Mouse (Mus musculus) NIH3T3 (cell line): ENCODE measurements at regions not wholly inside any gene's neighbourhood (a gene's known extent, or its start where the extent isn't known, plus 50 kb on each side); places are given as distances from the start of the nearest gene placed in this dataset.
A peak's percentile ranks its signal among the peaks of the same experiment; 100 is the strongest.

Experiments used
- DNase-seq: peaks from one replicate; pipeline ENCODE4 v3.0.0-alpha.2; 2012; ENCODE audit warnings: low read depth

- no peak for DNase-seq
Measured at GRCm38 (mm10) chr11:8148485-8148825, 515.9 kb downstream of the Tns3 start.

GRCm38 (mm10) chr11:8147790-8148484, 516.4 kb downstream of the Tns3 start:
- peak; percentile 14 for DNase-seq

- DNase-seq: peak; percentile 34
Measured at GRCm38 (mm10) chr11:8137366-8137765, 527.0 kb downstream of the Tns3 start.

GRCm38 (mm10) chr11:8136666-8137065, 527.7 kb downstream of the Tns3 start:
- DNase-seq: no peak

GRCm38 (mm10) chr11:8109286-8109685, 555.0 kb downstream of the Tns3 start:
- no peak for DNase-seq

- peak; percentile 5 for DNase-seq
Measured at GRCm38 (mm10) chr11:8101091-8101490, 563.2 kb downstream of the Tns3 start.

GRCm38 (mm10) chr11:8084328-8084727, 580.0 kb downstream of the Tns3 start:
- no peak for DNase-seq

- DNase-seq: no peak
Measured at GRCm38 (mm10) chr11:8082811-8083210, 581.5 kb downstream of the Tns3 start.

GRCm38 (mm10) chr11:8073321-8073720, 591.0 kb downstream of the Tns3 start:
- no peak for DNase-seq

GRCm38 (mm10) chr11:8068873-8069272, 595.5 kb downstream of the Tns3 start:
- DNase-seq: no peak

- DNase-seq: no peak
Measured at GRCm38 (mm10) chr11:8067330-8067729, 597.0 kb downstream of the Tns3 start.

GRCm38 (mm10) chr11:8065811-8066210, 598.5 kb downstream of the Tns3 start:
- DNase-seq: no peak

GRCm38 (mm10) chr11:8065086-8065485, 599.2 kb downstream of the Tns3 start:
- DNase-seq: no peak

GRCm38 (mm10) chr11:8061989-8062388, 602.3 kb downstream of the Tns3 start:
- no peak for DNase-seq

GRCm38 (mm10) chr11:8061573-8061972, 602.8 kb downstream of the Tns3 start:
- no peak for DNase-seq

GRCm38 (mm10) chr11:8051499-8051898, 612.8 kb downstream of the Tns3 start:
- no peak for DNase-seq

GRCm38 (mm10) chr11:8045086-8045485, 619.2 kb downstream of the Tns3 start:
- no peak for DNase-seq

GRCm38 (mm10) chr11:8030119-8030518, 634.2 kb downstream of the Tns3 start:
- no peak for DNase-seq

GRCm38 (mm10) chr11:8007801-8008200, 656.5 kb downstream of the Tns3 start:
- peak; percentile 8 for DNase-seq

- no peak for DNase-seq
Measured at GRCm38 (mm10) chr11:7981031-7981430, 683.3 kb downstream of the Tns3 start.

- DNase-seq: no peak
Measured at GRCm38 (mm10) chr11:7975845-7976244, 688.5 kb downstream of the Tns3 start.

- DNase-seq: no peak
Measured at GRCm38 (mm10) chr11:7949931-7950330, 714.4 kb downstream of the Tns3 start.

- no peak for DNase-seq
Measured at GRCm38 (mm10) chr11:7949201-7949875, 715.0 kb downstream of the Tns3 start.
